Mouse (Mus musculus): ENCODE results near the gene Nrxn2. TPM values are rescaled to one million over a fixed set of nuclear protein-coding genes. Genes with fewer than 3 reads are reported as not detected.

Nrxn2 gene
- polyA plus RNA-seq, 1 experiment from 2014 or later: 6.2 TPM

DNA sequence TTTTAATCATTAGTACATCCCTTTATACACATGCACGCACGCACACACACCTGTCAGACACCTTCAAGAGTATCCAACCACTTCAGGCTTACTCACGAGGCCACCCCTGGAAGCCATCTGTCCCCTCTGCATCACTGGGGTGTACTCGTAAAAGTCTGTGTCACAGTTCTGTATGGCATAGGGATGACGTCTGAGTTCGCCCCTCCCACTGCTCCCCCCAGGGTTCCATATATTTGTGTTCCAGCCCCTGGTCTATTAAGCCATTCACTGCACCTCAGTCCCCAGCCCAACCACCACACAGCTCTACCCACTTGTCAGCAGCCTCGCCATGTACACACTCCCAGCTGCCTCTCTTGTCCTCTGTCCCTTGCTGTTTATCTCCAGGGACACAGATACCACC lies 3.5 kb downstream of the Nrxn2 start:
- Histone ChIP-seq H3K4me2 (replicated peaks; ENCODE audit: low read depth, low read length) (no peak overlapping the region), H3K9ac (replicated peaks; ENCODE audit: low read length) (no peak overlapping the region), H3K36me3 (ENCODE audit: insufficient read depth, low read length) (no peaks in the 10 kb centered on the region), H3K27me3 (ENCODE audit: insufficient read depth, low read length) (peaks cover 56% of the 10 kb centered on the region), H3K4me1 (ENCODE audit: insufficient read depth, low read length) (peaks cover 14% of the 10 kb centered on the region), H3K4me3 (ENCODE audit: low read length) (no peak overlapping the region), H3K27ac (ENCODE audit: low read length) (no peak overlapping the region), H3K9me3 (ENCODE audit: low read length) (no peaks in the 10 kb centered on the region)
- no peak for ATAC-seq (ENCODE audit: low FRiP score, low TSS enrichment)
- 69% methylated on average over 7 of the region's 7 CpGs for WGBS

- no peak overlapping the region for H3K4me3 ChIP-seq (ENCODE audit: low read length)
- H3K9ac ChIP-seq (replicated peaks; ENCODE audit: low read length): no peak overlapping the region
- no peaks in the 10 kb centered on the region for H3K36me3 ChIP-seq (ENCODE audit: insufficient read depth, low read length)
- no peak for ATAC-seq (ENCODE audit: low FRiP score, low TSS enrichment)
- H3K4me2 ChIP-seq (replicated peaks; ENCODE audit: low read depth, low read length): no peak overlapping the region
- H3K27ac ChIP-seq (ENCODE audit: low read length): no peak overlapping the region
- peaks cover 69% of the 10 kb centered on the region for H3K27me3 ChIP-seq (ENCODE audit: insufficient read depth, low read length)
- H3K9me3 ChIP-seq (ENCODE audit: low read length): no peaks in the 10 kb centered on the region
- 82% methylated on average over 16 of the region's 16 CpGs for WGBS
- peaks cover 14% of the 10 kb centered on the region for H3K4me1 ChIP-seq (ENCODE audit: insufficient read depth, low read length)
Observed at GRCm38 (mm10) chr19:6423241-6423640, 4.7 kb downstream of the Nrxn2 start.

- Histone ChIP-seq H3K9me3 (ENCODE audit: low read length) (no peaks in the 10 kb centered on the region), H3K27me3 (ENCODE audit: insufficient read depth, low read length) (peaks cover 69% of the 10 kb centered on the region), H3K4me1 (ENCODE audit: insufficient read depth, low read length) (peaks cover 14% of the 10 kb centered on the region), H3K36me3 (ENCODE audit: insufficient read depth, low read length) (no peaks in the 10 kb centered on the region), H3K27ac (ENCODE audit: low read length) (no peak overlapping the region), H3K4me2 (replicated peaks; ENCODE audit: low read depth, low read length) (no peak overlapping the region), H3K4me3 (ENCODE audit: low read length) (no peak overlapping the region), H3K9ac (replicated peaks; ENCODE audit: low read length) (no peak overlapping the region)
- no peak for ATAC-seq (ENCODE audit: low FRiP score, low TSS enrichment)
- WGBS: 72% methylated on average over 8 of the region's 8 CpGs
Observed at GRCm38 (mm10) chr19:6424137-6424881, 5.8 kb downstream of the Nrxn2 start.

DNA sequence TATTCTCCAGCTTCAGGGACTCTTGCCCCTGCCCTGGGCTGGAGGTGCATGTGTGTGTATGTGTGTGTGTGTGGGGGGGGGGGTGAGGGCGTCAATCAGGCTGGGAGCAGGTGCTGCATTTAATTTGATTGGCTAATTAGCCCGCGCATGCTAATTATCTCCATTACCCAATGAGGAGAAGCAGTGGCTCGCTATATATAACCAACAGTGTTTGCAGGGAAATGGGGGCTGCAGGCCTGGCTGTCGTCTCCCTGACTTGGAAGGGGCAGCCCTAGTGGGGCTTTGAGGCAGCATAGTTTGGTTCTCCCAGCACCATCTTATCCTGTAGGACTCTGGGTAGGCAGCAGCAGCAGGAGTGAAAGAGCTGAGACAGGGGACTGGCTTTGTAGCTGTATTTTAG lies 7.1 kb downstream of the Nrxn2 start:
- H3K4me2 ChIP-seq (replicated peaks; ENCODE audit: low read depth, low read length): no peak overlapping the region
- no peak overlapping the region for H3K4me3 ChIP-seq (ENCODE audit: low read length)
- ATAC-seq (ENCODE audit: low FRiP score, low TSS enrichment): no peak
- peaks cover 69% of the 10 kb centered on the region for H3K27me3 ChIP-seq (ENCODE audit: insufficient read depth, low read length)
- H3K4me1 ChIP-seq (ENCODE audit: insufficient read depth, low read length): peaks cover 14% of the 10 kb centered on the region
- H3K27ac ChIP-seq (ENCODE audit: low read length): no peak overlapping the region
- 38% methylated on average over 5 of the region's 5 CpGs for WGBS
- no peak overlapping the region for H3K9ac ChIP-seq (replicated peaks; ENCODE audit: low read length)
- H3K9me3 ChIP-seq (ENCODE audit: low read length): no peaks in the 10 kb centered on the region
- no peaks in the 10 kb centered on the region for H3K36me3 ChIP-seq (ENCODE audit: insufficient read depth, low read length)

- no peaks in the 10 kb centered on the region for H3K36me3 ChIP-seq (ENCODE audit: insufficient read depth, low read length)
- no peak overlapping the region for H3K4me3 ChIP-seq (ENCODE audit: low read length)
- peak; percentile 19; the same call in 1 of the 2 replicates for ATAC-seq (ENCODE audit: low FRiP score, low TSS enrichment)
- H3K9me3 ChIP-seq (ENCODE audit: low read length): no peaks in the 10 kb centered on the region
- H3K4me1 ChIP-seq (ENCODE audit: insufficient read depth, low read length): peaks cover 14% of the 10 kb centered on the region
- H3K27me3 ChIP-seq (ENCODE audit: insufficient read depth, low read length): peaks cover 71% of the 10 kb centered on the region
- 19% methylated on average over 13 of the region's 13 CpGs for WGBS
- no peak overlapping the region for H3K27ac ChIP-seq (ENCODE audit: low read length)
- H3K9ac ChIP-seq (replicated peaks; ENCODE audit: low read length): no peak overlapping the region
- H3K4me2 ChIP-seq (replicated peaks; ENCODE audit: low read depth, low read length): no peak overlapping the region
Observed at GRCm38 (mm10) chr19:6426703-6427500, 8.4 kb downstream of the Nrxn2 start.

GRCm38 (mm10) chr19:6427653-6428434 lies 9.3 kb downstream of the Nrxn2 start:
- ATAC-seq (ENCODE audit: low FRiP score, low TSS enrichment): peak; percentile 20; the same call in 1 of the 2 replicates
- H3K36me3 ChIP-seq (ENCODE audit: insufficient read depth, low read length): no peaks in the 10 kb centered on the region
- peak overlapping the region; percentile 41 for H3K4me3 ChIP-seq (ENCODE audit: low read length)
- no peak overlapping the region for H3K9ac ChIP-seq (replicated peaks; ENCODE audit: low read length)
- H3K4me1 ChIP-seq (ENCODE audit: insufficient read depth, low read length): peaks cover 14% of the 10 kb centered on the region
- no peak overlapping the region for H3K27ac ChIP-seq (ENCODE audit: low read length)
- WGBS: under 1% methylated on average over 89 of the region's 94 CpGs
- H3K4me2 ChIP-seq (replicated peaks; ENCODE audit: low read depth, low read length): peak overlapping the region; percentile 58
- no peaks in the 10 kb centered on the region for H3K9me3 ChIP-seq (ENCODE audit: low read length)
- peaks cover 74% of the 10 kb centered on the region for H3K27me3 ChIP-seq (ENCODE audit: insufficient read depth, low read length)

- no peaks in the 10 kb centered on the region for H3K9me3 ChIP-seq (ENCODE audit: low read length)
- no peak overlapping the region for H3K27ac ChIP-seq (ENCODE audit: low read length)
- H3K4me1 ChIP-seq (ENCODE audit: insufficient read depth, low read length): peaks cover 14% of the 10 kb centered on the region
- ATAC-seq (ENCODE audit: low FRiP score, low TSS enrichment): peak; percentile 62
- H3K36me3 ChIP-seq (ENCODE audit: insufficient read depth, low read length): no peaks in the 10 kb centered on the region
- no peak overlapping the region for H3K9ac ChIP-seq (replicated peaks; ENCODE audit: low read length)
- H3K4me3 ChIP-seq (ENCODE audit: low read length): peak overlapping the region; percentile 41
- peaks cover 73% of the 10 kb centered on the region for H3K27me3 ChIP-seq (ENCODE audit: insufficient read depth, low read length)
- WGBS: under 1% methylated on average over 56 of the region's 60 CpGs
- peak overlapping the region; percentile 58 for H3K4me2 ChIP-seq (replicated peaks; ENCODE audit: low read depth, low read length)
Observed at GRCm38 (mm10) chr19:6428501-6429200, 10.1 kb downstream of the Nrxn2 start.

- no peak overlapping the region for H3K27ac ChIP-seq (ENCODE audit: low read length)
- H3K4me2 ChIP-seq (replicated peaks; ENCODE audit: low read depth, low read length): no peak overlapping the region
- ATAC-seq (ENCODE audit: low FRiP score, low TSS enrichment): no peak
- no peaks in the 10 kb centered on the region for H3K27me3 ChIP-seq (ENCODE audit: insufficient read depth, low read length)
- WGBS: 70% methylated on average over 10 of the region's 10 CpGs
- H3K9ac ChIP-seq (replicated peaks; ENCODE audit: low read length): no peak overlapping the region
- H3K4me3 ChIP-seq (ENCODE audit: low read length): no peak overlapping the region
- H3K36me3 ChIP-seq (ENCODE audit: insufficient read depth, low read length): no peaks in the 10 kb centered on the region
- H3K4me1 ChIP-seq (ENCODE audit: insufficient read depth, low read length): peaks cover 23% of the 10 kb centered on the region
- no peaks in the 10 kb centered on the region for H3K9me3 ChIP-seq (ENCODE audit: low read length)
Observed at GRCm38 (mm10) chr19:6443016-6443415, 24.5 kb downstream of the Nrxn2 start.

DNA sequence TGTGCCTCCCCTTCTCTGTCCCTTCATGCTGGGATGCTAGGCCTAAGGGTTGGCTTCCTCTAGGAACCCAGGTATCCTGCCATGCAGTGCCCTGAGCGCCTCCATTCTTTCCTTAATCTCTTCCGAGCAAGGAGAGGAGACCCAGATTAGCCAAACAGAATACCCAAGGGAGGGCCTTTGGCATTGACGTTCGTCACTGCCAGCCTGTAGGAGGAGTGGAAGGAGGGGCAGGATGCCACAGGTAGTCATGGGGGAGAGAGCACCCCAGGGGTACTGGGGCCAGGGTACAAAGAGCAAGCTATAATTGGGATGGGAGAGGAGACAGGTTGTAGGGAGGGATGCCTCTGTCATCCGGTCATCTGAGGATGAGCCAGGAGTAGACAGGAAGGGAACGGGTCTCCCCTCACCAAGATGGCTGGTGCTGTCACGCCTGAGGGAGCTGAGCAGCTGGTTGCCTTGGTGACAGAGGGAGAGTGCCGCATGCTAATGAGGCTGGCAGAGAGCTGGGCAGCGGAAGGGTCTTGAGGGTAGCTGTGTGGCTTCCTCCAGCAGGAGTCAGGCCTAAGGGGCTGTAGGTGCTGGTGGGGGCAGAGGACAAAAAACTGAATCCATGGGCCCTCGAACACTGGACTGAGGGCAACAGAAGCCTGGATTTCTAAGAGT lies 27.4 kb downstream of the Nrxn2 start:
- peak; percentile 87 for ATAC-seq (ENCODE audit: low FRiP score, low TSS enrichment)
- no peak overlapping the region; the same call in 1 of the 2 replicates for H3K9ac ChIP-seq (replicated peaks; ENCODE audit: low read length)
- WGBS: 33% methylated on average over 10 of the region's 10 CpGs
- H3K27ac ChIP-seq (ENCODE audit: low read length): 0 out of 2 replicates have a peak overlapping the region, but pooled peaks have one; percentile 8
- H3K27me3 ChIP-seq (ENCODE audit: insufficient read depth, low read length): no peaks in the 10 kb centered on the region
- peaks cover 28% of the 10 kb centered on the region for H3K4me1 ChIP-seq (ENCODE audit: insufficient read depth, low read length)
- no peaks in the 10 kb centered on the region for H3K9me3 ChIP-seq (ENCODE audit: low read length)
- no peak overlapping the region for H3K4me2 ChIP-seq (replicated peaks; ENCODE audit: low read depth, low read length)
- H3K4me3 ChIP-seq (ENCODE audit: low read length): no peak overlapping the region
- H3K36me3 ChIP-seq (ENCODE audit: insufficient read depth, low read length): no peaks in the 10 kb centered on the region

Measured in kidney, embryonic 16.5 days (tissue).